Mouse (Mus musculus): ENCODE measurements around the gene Cmtm2b. TPM values are rescaled to one million over a fixed set of nuclear protein-coding genes. Genes with fewer than 3 reads are reported as not detected.

Gene Cmtm2b
- polyA plus RNA-seq, 1 experiment from 2014 or later = not detected

Other genes starting within 250 kb of the Cmtm2b start
- 0.34 to 2.9 TPM (median 1.6 TPM) in 3 replicates for gene Cdh5, start 220.6 kb upstream of the Cmtm2b start, polyA plus RNA-seq (2018)
- not detected in 3 replicates for gene Bean1, start 151.8 kb upstream of the Cmtm2b start, polyA plus RNA-seq (2018)
- 50.8 to 58.2 TPM (median 53.7 TPM) in 3 replicates for gene Tk2, start 73.7 kb upstream of the Cmtm2b start, polyA plus RNA-seq (2018)
- gene Cklf, start 71.4 kb upstream of the Cmtm2b start, polyA plus RNA-seq (2018) = 22.6 to 77.8 TPM (median 52.8 TPM) in 3 replicates
- not detected in 3 replicates for gene Cmtm2a, start 29.0 kb upstream of the Cmtm2b start, polyA plus RNA-seq (2018)
- not detected in 3 replicates for gene Gm45711, start 12.1 kb upstream of the Cmtm2b start, polyA plus RNA-seq (2018)
- gene Cmtm1, start 12.1 kb upstream of the Cmtm2b start, polyA plus RNA-seq (2018) = not detected in 3 replicates
- gene Gm11020, start 663 bp upstream of the Cmtm2b start, polyA plus RNA-seq (2018) = not detected in 3 replicates
- 170 to 223 TPM (median 206 TPM) in 3 replicates for gene Cmtm3, start 17.2 kb downstream of the Cmtm2b start, polyA plus RNA-seq (2018)
- gene Cmtm4, start 73.6 kb downstream of the Cmtm2b start, polyA plus RNA-seq (2018) = 7.3 to 11.9 TPM (median 9.5 TPM) in 3 replicates
- 33.1 to 37.5 TPM (median 36.4 TPM) in 3 replicates for gene Dync1li2, start 120.8 kb downstream of the Cmtm2b start, polyA plus RNA-seq (2018)
- gene Terb1, start 187.7 kb downstream of the Cmtm2b start, polyA plus RNA-seq (2018) = not detected in 3 replicates
- 28.5 to 70.6 TPM (median 35.2 TPM) in 3 replicates for gene Nae1, start 212.4 kb downstream of the Cmtm2b start, polyA plus RNA-seq (2018)
- 0.32 to 0.81 TPM (median 0.33 TPM) in 3 replicates for gene Car7, start 212.5 kb downstream of the Cmtm2b start, polyA plus RNA-seq (2018)

All from macrophage (primary cell).